Mouse (Mus musculus) brain, embryonic 14.5 days (tissue): ENCODE results near the gene Rnf115.

Experiments used
- CTCF ChIP-seq: fragments of 200-500 bp; IDR thresholded peaks from 2 replicates; pipeline ENCODE4 v1.5.1; 2012; ENCODE audit warnings: inconsistent platforms, mild to moderate bottlenecking, moderate library complexity, borderline replicate concordance; ENCODE audit not compliant: insufficient read depth, insufficient read length; ENCODE audit errors: extremely low read depth
- POLR2A ChIP-seq: fragments of 200-500 bp; IDR thresholded peaks from 2 replicates; pipeline ENCODE4 v1.6.1; 2012; ENCODE audit warnings: mild to moderate bottlenecking, inconsistent platforms, borderline replicate concordance; ENCODE audit not compliant: poor library complexity, insufficient read depth, insufficient read length, severe bottlenecking; ENCODE audit errors: extremely low read depth

GRCm38 (mm10) chr3:96737995-96738394, 10.5 kb downstream of the Rnf115 start:
- TF ChIP-seq POLR2A (no peak), CTCF (no peak; the same call in 1 of the 2 replicates)
